Mouse (Mus musculus) lung, postnatal 25 days (tissue): ENCODE data around the gene Cyb5r1.
"Not testable (repeated sequence)": the region's sequence is repeated elsewhere in the genome, so short reads cannot be mapped to it uniquely, and the experiment has no call there.

Experiments
- DNase-seq: peaks from one replicate; pipeline ENCODE4 v3.0.0; 2022; ENCODE audit warnings: low spot score

Cyb5r1 gene

GRCm38 (mm10) chr1:134414501-134415167, 9.3 kb downstream of the Cyb5r1 start:
- DNase-seq: no peak

- peak; percentile 99 for DNase-seq
Observed at GRCm38 (mm10) chr1:134415168-134415831, 9.9 kb downstream of the Cyb5r1 start, which contains the start of gene Adipor1. Gene Adipor1 (plus strand): TSS chr1:134415378.

- DNase-seq: no peak
Observed at GRCm38 (mm10) chr1:134418414-134418975, 13.1 kb downstream of the Cyb5r1 start.

DNA sequence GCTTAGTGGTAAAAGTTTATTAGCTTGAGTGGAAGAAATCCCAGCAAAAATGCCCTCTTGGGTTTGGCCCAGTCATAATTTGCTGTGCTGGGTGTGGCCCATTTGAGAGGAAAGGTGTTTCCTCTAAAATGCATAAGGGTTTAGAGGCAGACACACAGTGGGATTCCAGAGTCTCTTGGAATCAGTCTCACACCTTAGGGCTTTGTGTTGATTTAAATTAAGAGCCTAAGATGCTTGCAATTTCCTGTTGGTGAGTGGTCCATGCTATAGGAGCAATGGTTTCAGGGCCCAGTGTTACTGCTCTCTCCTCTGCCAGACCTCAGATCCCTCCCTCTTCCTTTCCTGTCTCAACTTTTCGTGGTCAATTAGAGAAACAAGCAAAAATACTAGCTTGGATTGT, 13.8 kb downstream of the Cyb5r1 start:
- DNase-seq: no peak

GRCm38 (mm10) chr1:134419751-134420458, 14.5 kb downstream of the Cyb5r1 start:
- DNase-seq: peak; percentile 62

DNA sequence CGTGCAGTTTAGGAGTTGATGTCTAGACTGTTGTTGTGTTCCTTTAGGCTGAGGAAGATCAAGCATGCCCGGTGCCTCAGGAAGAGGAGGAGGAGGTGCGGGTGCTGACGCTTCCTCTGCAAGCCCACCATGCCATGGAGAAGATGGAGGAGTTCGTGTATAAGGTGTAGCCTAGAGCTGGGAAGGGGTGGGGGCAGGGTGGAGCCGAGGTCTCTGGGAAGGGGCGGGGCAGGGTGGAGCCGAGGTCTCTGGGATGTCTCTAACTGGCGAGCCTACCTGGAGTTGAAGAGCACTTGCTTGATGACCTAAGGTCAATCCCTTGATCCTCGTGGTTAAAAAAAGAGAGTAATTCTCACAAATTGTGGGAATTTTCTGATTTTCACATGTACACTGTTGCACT, 18.6 kb downstream of the Cyb5r1 start:
- DNase-seq: no peak

GRCm38 (mm10) chr1:134426289-134426688, 20.9 kb downstream of the Cyb5r1 start:
- DNase-seq: no peak

- DNase-seq: no peak
Observed at GRCm38 (mm10) chr1:134433002-134433401, 27.6 kb downstream of the Cyb5r1 start.

- no peak for DNase-seq
Observed at GRCm38 (mm10) chr1:134433473-134433872, 28.1 kb downstream of the Cyb5r1 start.

GRCm38 (mm10) chr1:134435414-134435813, 30.1 kb downstream of the Cyb5r1 start:
- no peak for DNase-seq

- no peak for DNase-seq
Observed at GRCm38 (mm10) chr1:134440437-134440836, 35.1 kb downstream of the Cyb5r1 start.

GRCm38 (mm10) chr1:134441737-134442136, 36.4 kb downstream of the Cyb5r1 start:
- not testable (repeated sequence) for DNase-seq

DNA sequence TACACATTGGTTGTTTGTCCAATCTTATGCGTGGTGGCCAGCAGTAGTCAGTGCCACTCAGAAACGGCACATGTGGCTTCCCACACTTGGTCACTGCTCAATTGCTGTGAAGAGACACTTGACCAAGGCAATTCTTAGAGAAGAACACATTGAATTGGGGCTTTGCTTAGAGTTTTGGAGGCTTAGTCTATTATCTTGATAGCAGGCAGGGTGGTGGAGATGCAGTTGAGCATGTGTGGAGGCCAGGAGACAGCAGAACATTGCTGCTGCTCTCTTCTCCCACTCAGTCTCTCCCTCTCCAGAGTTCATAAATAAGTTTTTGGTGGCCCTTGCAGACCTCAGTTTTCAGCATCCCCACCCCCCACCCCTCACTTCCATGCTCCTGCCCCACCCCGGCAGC, 37.0 kb downstream of the Cyb5r1 start:
- no peak for DNase-seq

- not testable (repeated sequence) for DNase-seq
Observed at GRCm38 (mm10) chr1:134443288-134443687, 37.9 kb downstream of the Cyb5r1 start.

- DNase-seq: no peak
Observed at GRCm38 (mm10) chr1:134445418-134445817, 40.1 kb downstream of the Cyb5r1 start.

GRCm38 (mm10) chr1:134448537-134448936, 43.2 kb downstream of the Cyb5r1 start:
- DNase-seq: not testable (repeated sequence)

DNA sequence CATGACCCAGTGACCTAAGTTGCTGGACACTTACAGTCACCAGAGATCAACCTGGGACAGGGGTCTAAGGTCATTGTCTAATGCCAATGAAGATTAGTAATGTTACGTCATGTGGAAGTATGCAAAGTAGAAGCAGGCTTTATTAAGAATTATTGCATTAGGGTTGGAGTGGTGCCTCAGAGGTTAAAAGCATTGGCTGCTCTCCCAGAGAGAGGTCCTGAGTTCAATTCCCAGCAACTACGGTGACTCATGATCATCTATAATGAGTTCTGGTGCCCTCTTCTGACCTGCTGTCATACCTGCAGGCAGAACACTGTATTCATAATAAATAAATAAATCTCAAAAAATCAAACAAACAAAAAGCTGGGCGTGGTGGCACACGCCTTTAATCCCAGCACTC, 44.8 kb downstream of the Cyb5r1 start:
- no peak for DNase-seq

DNA sequence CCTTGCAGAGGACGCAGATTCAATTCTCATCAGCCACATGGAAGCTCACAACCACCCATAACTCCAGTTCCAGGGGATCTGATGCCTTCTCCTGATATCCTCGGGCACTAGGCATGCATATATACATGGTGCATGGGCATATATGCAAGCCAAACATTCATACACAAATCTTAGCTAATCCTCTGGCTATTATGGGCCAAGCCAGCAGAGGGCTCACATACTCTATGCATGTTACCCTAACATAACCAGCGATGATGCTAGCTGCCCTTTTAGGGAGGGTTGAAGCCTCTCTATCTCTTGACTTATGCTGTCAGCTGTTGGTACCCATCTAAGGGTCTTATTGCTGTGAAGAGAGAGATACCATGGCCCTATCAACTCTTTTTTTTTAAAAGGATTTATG, 45.6 kb downstream of the Cyb5r1 start:
- DNase-seq: peak; percentile 27

- DNase-seq: peak; percentile 95
Observed at GRCm38 (mm10) chr1:134454904-134455824, 49.8 kb downstream of the Cyb5r1 start, which contains the start of gene Klhl12. Gene Klhl12 (plus strand): TSS chr1:134455531.

DNA sequence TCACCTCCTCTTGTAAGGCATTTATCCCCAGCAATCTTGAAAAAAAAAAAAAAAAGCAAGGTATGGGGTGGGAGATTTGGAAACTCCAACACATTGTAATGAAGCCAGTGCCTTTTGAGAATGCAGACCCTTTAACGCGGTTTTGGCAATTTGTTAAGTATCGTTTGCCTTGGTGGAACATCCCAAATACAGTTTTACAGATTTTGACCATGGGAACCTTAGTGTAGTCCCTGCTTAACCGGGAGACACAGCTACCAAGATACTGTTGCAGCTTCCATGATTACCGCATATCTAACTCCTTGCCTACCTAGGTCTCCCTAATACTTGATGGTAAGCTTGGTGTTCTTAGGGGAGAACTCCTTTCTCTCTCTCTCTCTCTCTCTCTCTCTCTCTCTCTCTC, 50.7 kb downstream of the Cyb5r1 start:
- no peak for DNase-seq

- DNase-seq: no peak
Observed at GRCm38 (mm10) chr1:134458139-134458727, 52.9 kb downstream of the Cyb5r1 start.
